Mouse (Mus musculus): ENCODE data around the gene Galnt9. TPM values are rescaled to one million over a fixed set of nuclear protein-coding genes. Genes with fewer than 3 reads are reported as not detected.

The Galnt9 gene
- polyA plus RNA-seq, 1 experiment, result 0.46 TPM

DNA sequence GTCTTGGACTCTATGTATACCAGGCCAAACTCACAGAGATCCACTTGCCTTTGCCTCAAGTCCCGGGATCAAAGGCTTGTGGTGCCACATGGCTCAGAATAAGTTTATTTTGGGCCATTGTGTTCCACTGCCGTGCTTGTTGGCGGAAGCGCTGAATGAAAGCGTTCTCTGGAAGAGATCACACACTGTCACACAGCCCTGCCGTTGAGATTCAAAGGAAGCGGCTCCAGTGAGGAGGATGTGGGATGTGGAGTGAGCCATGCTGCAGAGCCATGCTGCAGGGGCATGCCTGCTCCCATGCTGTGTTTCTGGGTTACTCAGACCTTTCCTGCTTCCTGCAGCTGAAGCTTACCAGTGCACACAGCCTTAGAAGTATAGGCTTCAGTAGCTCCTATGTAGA, 4.3 kb downstream of the Galnt9 start:
- Histone ChIP-seq H3K27ac (ENCODE audit: insufficient read depth, low read length) (no peak overlapping the region), H3K4me1 (ENCODE audit: control insufficient read depth, insufficient read depth, low read length) (no peaks in the 10 kb centered on the region), H3K4me3 (ENCODE audit: insufficient read depth, low read length) (no peak overlapping the region)
- TF ChIP-seq POLR2A (IDR thresholded peaks at IDR 0.05; ENCODE audit: low read depth, low read length) (no peak), CTCF (IDR thresholded peaks at IDR 0.05; ENCODE audit: borderline replicate concordance, insufficient read depth, low read length) (no peak)

DNA sequence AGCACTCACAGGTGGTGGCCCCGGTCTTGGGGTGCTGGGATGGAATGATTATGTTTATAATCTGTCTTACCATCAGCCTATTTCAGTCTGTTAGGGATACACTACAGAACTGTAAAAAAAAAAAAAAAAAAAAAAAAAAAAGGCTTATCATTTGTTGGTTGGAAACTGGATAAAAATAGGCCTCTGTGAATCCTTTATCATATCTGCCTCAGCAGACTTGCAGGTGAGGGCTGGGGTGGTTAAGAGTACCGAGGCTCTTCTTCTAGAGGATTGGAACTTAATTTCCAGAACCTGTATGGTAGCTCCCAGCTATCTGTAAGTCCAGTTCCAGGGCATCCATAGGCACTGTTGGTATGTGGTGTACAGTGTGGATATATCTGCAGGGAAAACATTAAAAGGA, 6.0 kb downstream of the Galnt9 start:
- Histone ChIP-seq H3K4me3 (ENCODE audit: insufficient read depth, low read length) (no peak overlapping the region), H3K27ac (ENCODE audit: insufficient read depth, low read length) (no peak overlapping the region), H3K4me1 (ENCODE audit: control insufficient read depth, insufficient read depth, low read length) (no peaks in the 10 kb centered on the region)
- no peak for TF ChIP-seq POLR2A (IDR thresholded peaks at IDR 0.05; ENCODE audit: low read depth, low read length)
- no peak for TF ChIP-seq CTCF (IDR thresholded peaks at IDR 0.05; ENCODE audit: borderline replicate concordance, insufficient read depth, low read length)

DNA sequence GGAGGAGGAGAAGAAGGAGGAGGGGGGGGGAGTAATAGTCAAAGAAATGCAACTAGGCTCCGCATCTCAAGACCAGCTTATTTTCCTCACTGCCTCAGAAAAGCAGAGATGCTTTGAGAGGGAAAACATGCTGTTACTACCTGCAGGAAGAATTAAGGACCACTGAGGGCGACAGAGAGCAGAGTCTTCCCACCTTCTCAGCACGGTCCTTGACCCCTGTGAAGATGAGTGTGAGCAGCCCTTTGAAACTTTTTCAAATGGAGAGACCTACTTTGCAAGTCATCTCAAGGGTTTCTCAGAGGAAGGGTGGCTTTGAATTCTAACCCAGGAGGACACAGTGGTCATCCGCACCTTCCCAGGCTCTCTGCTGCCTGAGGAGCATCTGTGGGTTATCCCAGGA, 6.7 kb downstream of the Galnt9 start:
- Histone ChIP-seq H3K4me1 (ENCODE audit: control insufficient read depth, insufficient read depth, low read length) (no peaks in the 10 kb centered on the region), H3K27ac (ENCODE audit: insufficient read depth, low read length) (no peak overlapping the region), H3K4me3 (ENCODE audit: insufficient read depth, low read length) (no peak overlapping the region)
- no peak for TF ChIP-seq POLR2A (IDR thresholded peaks at IDR 0.05; ENCODE audit: low read depth, low read length)
- TF ChIP-seq CTCF (IDR thresholded peaks at IDR 0.05; ENCODE audit: borderline replicate concordance, insufficient read depth, low read length), result no peak

DNA sequence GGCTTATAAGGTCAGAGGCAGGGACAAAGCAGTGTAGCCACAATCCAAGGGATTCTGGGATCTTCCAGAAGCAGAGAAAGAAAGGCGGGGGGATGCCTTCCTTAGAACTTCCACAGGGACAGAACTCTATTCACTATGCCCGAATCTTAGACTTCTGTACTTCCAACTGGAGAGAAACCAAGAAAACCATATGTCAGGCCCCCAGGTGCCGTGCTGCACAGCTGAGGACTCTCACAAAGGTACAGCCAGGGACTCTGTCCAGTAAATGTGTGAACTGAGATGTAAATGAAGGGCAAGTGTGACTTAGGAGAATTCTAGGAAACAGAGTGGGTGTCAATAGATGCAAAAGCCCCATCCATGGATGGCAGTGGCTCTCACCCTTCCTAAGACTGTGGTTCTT, 7.8 kb downstream of the Galnt9 start:
- TF ChIP-seq CTCF (IDR thresholded peaks at IDR 0.05; ENCODE audit: borderline replicate concordance, insufficient read depth, low read length) (no peak), POLR2A (IDR thresholded peaks at IDR 0.05; ENCODE audit: low read depth, low read length) (no peak)
- Histone ChIP-seq H3K4me1 (ENCODE audit: control insufficient read depth, insufficient read depth, low read length) (no peaks in the 10 kb centered on the region), H3K27ac (ENCODE audit: insufficient read depth, low read length) (no peak overlapping the region), H3K4me3 (ENCODE audit: insufficient read depth, low read length) (no peak overlapping the region)

DNA sequence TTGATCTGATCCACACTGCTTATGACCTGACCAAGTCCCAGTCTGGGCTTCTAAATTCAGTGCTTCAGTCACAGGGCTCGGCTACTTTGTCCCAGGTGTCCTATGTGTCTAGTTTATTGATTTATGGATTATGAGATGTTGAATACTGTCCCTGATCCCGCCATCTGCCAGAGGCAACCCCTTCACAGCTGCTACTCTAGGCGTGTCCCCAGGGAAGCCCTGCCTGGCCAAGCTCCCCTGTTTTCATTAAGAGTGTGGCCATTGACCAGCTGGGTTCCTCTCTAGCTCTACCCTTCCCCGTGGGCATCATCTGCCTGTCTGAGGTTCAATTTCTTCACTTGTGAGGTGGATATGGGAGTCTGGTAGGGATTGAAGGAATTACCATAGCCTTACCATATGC, 9.2 kb downstream of the Galnt9 start:
- Histone ChIP-seq H3K27ac (ENCODE audit: insufficient read depth, low read length) (no peak overlapping the region), H3K4me3 (ENCODE audit: insufficient read depth, low read length) (no peak overlapping the region), H3K4me1 (ENCODE audit: control insufficient read depth, insufficient read depth, low read length) (no peaks in the 10 kb centered on the region)
- TF ChIP-seq POLR2A (IDR thresholded peaks at IDR 0.05; ENCODE audit: low read depth, low read length) (no peak), CTCF (IDR thresholded peaks at IDR 0.05; ENCODE audit: borderline replicate concordance, insufficient read depth, low read length) (no peak)

DNA sequence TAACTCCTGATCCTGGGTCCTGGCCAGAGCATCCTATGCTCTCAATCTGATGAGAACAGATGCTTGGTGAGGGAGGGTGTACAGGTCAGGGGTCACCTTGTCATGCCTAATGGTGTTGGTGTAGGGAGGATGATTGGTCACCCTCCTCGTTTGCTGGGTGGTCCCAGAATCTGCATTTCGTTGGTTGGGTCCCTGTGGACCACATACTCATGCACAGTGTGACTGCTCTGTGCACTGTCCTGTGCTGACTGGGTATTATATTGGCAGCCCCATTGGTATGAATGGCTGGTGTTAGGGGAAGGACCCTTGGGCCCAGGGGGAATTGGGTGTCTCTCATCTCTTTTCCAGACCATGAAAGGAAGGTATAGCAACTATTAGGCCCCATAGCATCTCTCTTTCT, 11.0 kb downstream of the Galnt9 start:
- Histone ChIP-seq H3K4me1 (ENCODE audit: control insufficient read depth, insufficient read depth, low read length) (no peaks in the 10 kb centered on the region), H3K4me3 (ENCODE audit: insufficient read depth, low read length) (no peak overlapping the region), H3K27ac (ENCODE audit: insufficient read depth, low read length) (no peak overlapping the region)
- TF ChIP-seq CTCF (IDR thresholded peaks at IDR 0.05; ENCODE audit: borderline replicate concordance, insufficient read depth, low read length) (no peak), POLR2A (IDR thresholded peaks at IDR 0.05; ENCODE audit: low read depth, low read length) (no peak)

DNA sequence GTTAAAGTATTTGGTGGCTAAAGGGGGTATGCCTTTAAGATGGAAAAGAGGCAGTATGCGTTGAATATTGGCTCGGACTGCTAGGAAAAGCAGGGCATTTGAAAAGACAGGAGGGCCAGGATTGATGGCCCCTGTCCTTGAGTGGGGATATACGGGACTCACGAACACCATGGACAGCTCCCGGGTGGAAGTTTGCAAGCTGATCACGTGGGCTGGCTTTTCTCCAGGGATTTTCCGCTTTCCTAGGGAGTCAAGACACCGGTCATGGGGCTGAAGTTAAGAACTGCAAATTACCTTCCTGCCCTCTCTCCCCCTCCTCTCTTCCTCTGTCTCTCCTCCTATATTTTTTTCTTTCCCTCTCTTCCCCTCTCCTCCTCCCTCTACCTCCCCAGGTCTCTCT, 14.2 kb downstream of the Galnt9 start:
- Histone ChIP-seq H3K4me3 (ENCODE audit: insufficient read depth, low read length) (no peak overlapping the region), H3K27ac (ENCODE audit: insufficient read depth, low read length) (no peak overlapping the region), H3K4me1 (ENCODE audit: control insufficient read depth, insufficient read depth, low read length) (no peaks in the 10 kb centered on the region)
- TF ChIP-seq POLR2A (IDR thresholded peaks at IDR 0.05; ENCODE audit: low read depth, low read length) (no peak), CTCF (IDR thresholded peaks at IDR 0.05; ENCODE audit: borderline replicate concordance, insufficient read depth, low read length) (no peak)

DNA sequence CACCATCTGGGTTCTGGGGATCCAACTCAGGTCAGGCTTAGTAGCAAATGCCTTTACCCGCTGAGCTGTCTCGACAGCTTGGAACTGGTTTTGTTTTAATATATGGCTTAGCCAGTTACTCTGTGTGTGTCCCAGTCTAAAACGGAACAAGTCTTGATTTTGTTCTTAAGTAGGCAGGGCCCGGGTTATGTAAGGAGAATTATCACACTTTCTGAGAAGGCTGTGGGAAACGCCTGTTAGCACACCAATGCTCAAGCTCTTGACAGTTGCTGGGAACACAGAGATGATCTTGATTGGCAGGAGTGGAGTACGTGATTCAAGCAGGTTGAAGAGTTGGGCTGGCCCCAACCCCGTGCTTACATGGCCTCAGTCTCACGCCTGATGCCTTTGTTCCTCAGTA, 15.5 kb downstream of the Galnt9 start:
- TF ChIP-seq CTCF (IDR thresholded peaks at IDR 0.05; ENCODE audit: borderline replicate concordance, insufficient read depth, low read length) (no peak), POLR2A (IDR thresholded peaks at IDR 0.05; ENCODE audit: low read depth, low read length) (no peak)
- Histone ChIP-seq H3K27ac (ENCODE audit: insufficient read depth, low read length) (no peak overlapping the region), H3K4me1 (ENCODE audit: control insufficient read depth, insufficient read depth, low read length) (no peaks in the 10 kb centered on the region), H3K4me3 (ENCODE audit: insufficient read depth, low read length) (no peak overlapping the region)

DNA sequence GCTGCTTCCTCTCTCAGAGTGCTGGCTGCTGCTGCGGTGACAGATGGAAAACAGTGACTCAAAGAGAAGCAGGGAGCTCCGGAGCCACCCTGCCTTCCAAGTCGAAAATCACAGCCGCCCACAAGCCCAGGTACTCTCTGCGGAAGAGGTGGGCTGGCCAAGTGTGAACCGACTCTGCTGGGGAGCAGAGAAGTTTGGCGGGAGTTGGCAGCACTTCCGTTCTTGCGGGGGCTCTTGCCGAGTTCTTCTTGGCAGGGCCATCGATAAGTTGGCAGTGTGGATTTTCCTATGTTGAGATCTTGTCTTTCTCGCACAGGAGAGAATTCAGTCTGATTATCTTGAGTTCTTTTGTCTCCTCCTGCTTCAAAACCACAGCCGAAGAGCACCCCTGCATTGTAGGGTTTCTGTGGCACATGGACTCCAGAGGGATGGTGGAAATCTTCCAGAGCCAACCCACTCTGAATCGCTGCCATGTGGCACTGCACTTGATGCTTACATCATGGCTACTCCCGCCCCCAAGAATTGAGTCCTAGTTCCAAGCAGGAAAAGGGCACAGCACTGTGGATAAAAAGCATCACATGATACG, 18.7 kb downstream of the Galnt9 start:
- 0 out of 2 replicates have a peak, but pooled peaks cover 2% of the 10 kb centered on the region for H3K4me1 ChIP-seq (ENCODE audit: control insufficient read depth, insufficient read depth, low read length)
- TF ChIP-seq CTCF (IDR thresholded peaks at IDR 0.05; ENCODE audit: borderline replicate concordance, insufficient read depth, low read length) (no peak), POLR2A (IDR thresholded peaks at IDR 0.05; ENCODE audit: low read depth, low read length) (no peak)
- H3K27ac ChIP-seq (ENCODE audit: insufficient read depth, low read length), result no peak overlapping the region
- no peak overlapping the region for H3K4me3 ChIP-seq (ENCODE audit: insufficient read depth, low read length)

DNA sequence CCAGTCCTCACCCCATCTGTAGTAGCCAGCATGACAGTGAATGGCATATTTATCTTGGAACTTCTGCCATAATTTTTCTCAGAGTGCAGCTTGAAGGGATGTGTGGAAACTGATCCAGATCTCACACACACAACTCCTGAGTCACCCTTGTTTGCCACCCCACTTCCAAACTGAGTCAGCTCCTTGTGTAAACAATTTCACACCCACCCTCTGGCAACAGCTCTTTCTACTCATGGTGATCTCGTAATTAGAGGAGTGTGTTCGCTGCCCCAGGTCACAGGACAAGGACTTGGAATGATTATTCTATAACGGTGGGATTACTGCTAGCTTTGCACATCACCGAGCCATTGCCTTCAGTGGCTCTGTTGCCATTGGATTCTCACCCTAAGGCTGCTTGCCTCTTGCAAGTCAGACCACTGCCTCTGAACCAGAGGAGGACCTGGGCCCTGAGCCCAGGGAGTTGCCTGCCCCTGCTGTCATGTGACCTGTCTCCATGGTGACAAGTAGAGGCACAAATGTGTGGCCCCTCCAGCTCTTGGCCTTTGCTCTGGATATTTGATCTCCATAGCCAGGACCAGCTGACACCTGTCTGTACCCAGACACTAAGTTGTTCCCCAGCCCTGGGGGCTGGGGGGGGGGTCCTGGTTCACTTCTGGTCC, 21.0 kb downstream of the Galnt9 start:
- Histone ChIP-seq H3K27ac (ENCODE audit: insufficient read depth, low read length) (no peak overlapping the region), H3K4me3 (ENCODE audit: insufficient read depth, low read length) (no peak overlapping the region), H3K4me1 (ENCODE audit: control insufficient read depth, insufficient read depth, low read length) (0 out of 2 replicates have a peak, but pooled peaks cover 2% of the 10 kb centered on the region)
- no peak for TF ChIP-seq CTCF (IDR thresholded peaks at IDR 0.05; ENCODE audit: borderline replicate concordance, insufficient read depth, low read length)
- no peak for TF ChIP-seq POLR2A (IDR thresholded peaks at IDR 0.05; ENCODE audit: low read depth, low read length)
